Mouse (Mus musculus): Measurements from ENCODE around the gene Cacna1d. TPM values are rescaled to one million over a fixed set of nuclear protein-coding genes. Genes with fewer than 3 reads are reported as not detected.
A peak's percentile ranks its signal among the peaks of the same experiment; 100 is the strongest.

The Cacna1d gene
- total RNA-seq, 2 experiments from 2014 or later, result 50.9 to 52.4 TPM

GRCm38 (mm10) chr14:30271856-30272255 lies 219.4 kb downstream of the Cacna1d start:
- DNase-seq (ENCODE audit: low spot score in 2 of 2), result peak in 1 of 2 experiments; percentile 9

- no peak for DNase-seq (ENCODE audit: low spot score in 2 of 2)
Observed at GRCm38 (mm10) chr14:30270350-30270749, 220.9 kb downstream of the Cacna1d start.

GRCm38 (mm10) chr14:30265728-30266127 lies 225.5 kb downstream of the Cacna1d start:
- DNase-seq (ENCODE audit: low spot score in 2 of 2), result no peak

GRCm38 (mm10) chr14:30261561-30262251 lies 229.5 kb downstream of the Cacna1d start:
- DNase-seq (ENCODE audit: low spot score in 2 of 2), result no peak

GRCm38 (mm10) chr14:30257626-30258025 lies 233.6 kb downstream of the Cacna1d start:
- DNase-seq (ENCODE audit: low spot score in 2 of 2), result no peak

GRCm38 (mm10) chr14:30256486-30256885 lies 234.8 kb downstream of the Cacna1d start:
- DNase-seq (ENCODE audit: low spot score in 2 of 2), result no peak

GRCm38 (mm10) chr14:30255701-30256400 lies 235.4 kb downstream of the Cacna1d start:
- peak; percentile 40 to 61 for DNase-seq (ENCODE audit: low spot score in 2 of 2)

GRCm38 (mm10) chr14:30254776-30255175 lies 236.5 kb downstream of the Cacna1d start:
- DNase-seq (ENCODE audit: low spot score in 2 of 2), result no peak

GRCm38 (mm10) chr14:30252824-30253223 lies 238.4 kb downstream of the Cacna1d start:
- DNase-seq (ENCODE audit: low spot score in 2 of 2), result no peak

GRCm38 (mm10) chr14:30251351-30251750 lies 239.9 kb downstream of the Cacna1d start:
- no peak for DNase-seq (ENCODE audit: low spot score in 2 of 2)

GRCm38 (mm10) chr14:30249591-30249990 lies 241.7 kb downstream of the Cacna1d start:
- no peak for DNase-seq (ENCODE audit: low spot score in 2 of 2)

GRCm38 (mm10) chr14:30248811-30249210 lies 242.4 kb downstream of the Cacna1d start:
- no peak for DNase-seq (ENCODE audit: low spot score in 2 of 2)

GRCm38 (mm10) chr14:30248121-30248520 lies 243.1 kb downstream of the Cacna1d start:
- no peak for DNase-seq (ENCODE audit: low spot score in 2 of 2)

GRCm38 (mm10) chr14:30247606-30248005 lies 243.6 kb downstream of the Cacna1d start:
- no peak for DNase-seq (ENCODE audit: low spot score in 2 of 2)

GRCm38 (mm10) chr14:30244776-30245175 lies 246.5 kb downstream of the Cacna1d start:
- DNase-seq (ENCODE audit: low spot score in 2 of 2), result no peak

GRCm38 (mm10) chr14:30242818-30243205 lies 248.4 kb downstream of the Cacna1d start:
- no peak for DNase-seq (ENCODE audit: low spot score in 2 of 2)

GRCm38 (mm10) chr14:30242166-30242817 lies 249.0 kb downstream of the Cacna1d start:
- DNase-seq (ENCODE audit: low spot score in 2 of 2), result no peak

- no peak for DNase-seq (ENCODE audit: low spot score in 2 of 2)
Observed at GRCm38 (mm10) chr14:30240916-30241515, 250.2 kb downstream of the Cacna1d start.

GRCm38 (mm10) chr14:30238807-30239206 lies 252.4 kb downstream of the Cacna1d start:
- DNase-seq (ENCODE audit: low spot score in 2 of 2), result no peak

GRCm38 (mm10) chr14:30225161-30225560 lies 266.1 kb downstream of the Cacna1d start:
- DNase-seq (ENCODE audit: low spot score in 2 of 2), result no peak

GRCm38 (mm10) chr14:30222101-30222500 lies 269.2 kb downstream of the Cacna1d start:
- no peak for DNase-seq (ENCODE audit: low spot score in 2 of 2)

- DNase-seq (ENCODE audit: low spot score in 2 of 2), result no peak
Observed at GRCm38 (mm10) chr14:30219851-30220250, 271.4 kb downstream of the Cacna1d start.

All from layer of hippocampus, postnatal 10 days (tissue).